Mouse (Mus musculus) heart, postnatal 0 days (tissue): ENCODE results near the gene Spsb1.

Experiments used
- CTCF ChIP-seq: IDR thresholded peaks from 2 replicates; pipeline ENCODE4 v1.5.1; 2016; ENCODE audit warnings: antibody characterized with exemption, control low read depth, low read depth
- EP300 ChIP-seq: IDR thresholded peaks from 2 replicates; pipeline ENCODE4 v1.6.1; 2016; ENCODE audit warnings: antibody characterized with exemption, low read depth

DNA sequence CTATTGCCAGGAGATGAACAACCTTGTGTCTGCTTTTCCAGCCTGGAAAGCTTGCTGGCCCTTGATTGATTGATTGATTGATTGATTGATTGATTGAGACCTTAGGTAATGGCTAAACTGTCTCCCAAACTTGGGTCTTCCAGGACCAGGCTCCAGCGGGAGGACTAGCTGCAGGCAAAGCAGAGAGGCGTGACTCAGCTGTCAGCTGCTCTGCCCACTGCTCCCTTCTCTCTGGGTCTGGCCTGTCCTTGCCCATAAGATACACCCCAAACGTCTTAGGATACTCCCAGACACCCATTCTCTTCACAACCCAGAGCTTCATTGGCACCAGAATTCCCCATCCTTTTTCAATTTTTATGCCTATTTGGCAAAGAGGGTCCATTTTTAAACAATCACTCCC lies 24.1 kb downstream of the Spsb1 start:
- TF ChIP-seq EP300: no peak
- no peak for TF ChIP-seq CTCF
